Comparison of ENCODE assay signal across 20 mouse cellular contexts in the genomic region with DNA sequence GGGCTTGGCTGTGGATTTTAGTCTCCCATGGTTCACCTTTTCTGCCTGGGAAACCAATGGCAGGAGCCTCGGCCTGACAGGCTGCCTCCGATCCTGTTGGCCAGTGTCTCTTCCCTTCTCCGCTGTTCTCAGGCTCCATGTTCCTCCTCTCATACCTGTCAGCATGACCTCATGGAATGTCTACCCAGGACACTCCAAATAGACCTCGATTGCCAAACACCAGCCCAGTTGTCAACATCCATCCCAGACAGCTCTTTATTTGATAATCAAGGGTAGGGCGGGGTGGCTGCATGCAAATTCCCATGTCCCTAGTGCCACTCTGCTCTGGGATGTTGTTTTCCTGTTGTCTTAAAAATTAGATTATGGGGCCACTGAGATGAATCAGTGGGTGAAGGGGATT. TPM values are rescaled to one million over a fixed set of nuclear protein-coding genes. Genes with fewer than 3 reads are reported as not detected.
DNase-seq lines count a peak whose midpoint lies in the region; ATAC-seq and TF ChIP-seq lines count a peak whose summit lies in the region.
"Had no signal": no experiment of that assay in that cellular context is flagged by ENCODE, and none has a peak within 500 bp of the region (broad histone marks: within the 10 kb centered on the region; RNA-seq: fewer than 3 reads in every experiment).

No protein-coding gene starts in this region.

- H3K27me3 ChIP-seq in heart, embryonic 12.5 days (replicated peaks): peaks cover 25% of the 10 kb centered on the region
- no peaks in the 10 kb centered on the region for H3K27me3 ChIP-seq in heart, adult 2 months (ENCODE audit: control insufficient read depth, insufficient read depth, low read length)
- peaks cover 9% of the 10 kb centered on the region for H3K27me3 ChIP-seq in heart, embryonic 16.5 days (ENCODE audit: control insufficient read depth, insufficient read depth, low read length)
- peaks cover 31% of the 10 kb centered on the region for H3K27me3 ChIP-seq in liver, embryonic 15.5 days
- peaks cover 36% of the 10 kb centered on the region for H3K27me3 ChIP-seq in liver, embryonic 12.5 days (replicated peaks)
- peaks cover 8% of the 10 kb centered on the region; the same call in 1 of the 2 replicates for H3K27me3 ChIP-seq in liver, postnatal 0 days (ENCODE audit: insufficient read depth, low read length)
- H3K27me3 ChIP-seq: Patski had no signal

- DNase-seq in heart, adult 2 months: no peak
- DNase-seq in heart, postnatal 10 days: no peak
- DNase-seq in liver, postnatal 0 days: peak; percentile 48
- DNase-seq: adrenal gland, postnatal 14 days; cerebellum, adult 11-12 months; cerebellum, adult 9-11 months; forebrain, postnatal 0 days; gastrocnemius, postnatal 14 days; kidney, adult 11 months had no signal

- no peak overlapping the region for H3K9ac ChIP-seq in heart, embryonic 12.5 days
- no peak overlapping the region for H3K9ac ChIP-seq in heart, adult 2 months (ENCODE audit: low read depth, low read length)
- no peak overlapping the region for H3K9ac ChIP-seq in heart, embryonic 16.5 days (ENCODE audit: low read length)
- no peak overlapping the region for H3K9ac ChIP-seq in liver, embryonic 15.5 days
- H3K9ac ChIP-seq in liver, embryonic 12.5 days: no peak overlapping the region
- no peak overlapping the region for H3K9ac ChIP-seq in liver, postnatal 0 days (replicated peaks)
- H3K9ac ChIP-seq: forebrain, embryonic 13.5 days; forebrain, postnatal 0 days; hindbrain, embryonic 13.5 days had no signal

- no peak overlapping the region for H3K4me3 ChIP-seq in heart, embryonic 12.5 days
- H3K4me3 ChIP-seq in heart, adult 2 months: no peak overlapping the region
- H3K4me3 ChIP-seq in heart, embryonic 16.5 days (ENCODE audit: low read length): no peak overlapping the region
- no peak overlapping the region for H3K4me3 ChIP-seq in liver, embryonic 15.5 days (replicated peaks)
- H3K4me3 ChIP-seq in liver, embryonic 12.5 days: no peak overlapping the region
- no peak overlapping the region for H3K4me3 ChIP-seq in liver, postnatal 0 days (ENCODE audit: low read depth, low read length)
- H3K4me3 ChIP-seq: embryonic facial prominence, embryonic 10.5 days; forebrain, embryonic 13.5 days; hindbrain, embryonic 13.5 days had no signal

- no peak for TF ChIP-seq CTCF in heart, adult 2 months (IDR thresholded peaks at IDR 0.05)
- no peak for TF ChIP-seq CTCF in liver, postnatal 0 days (IDR thresholded peaks at IDR 0.05; ENCODE audit: low read depth)

- H3K4me1 ChIP-seq in heart, embryonic 12.5 days (replicated peaks): peaks cover 13% of the 10 kb centered on the region
- H3K4me1 ChIP-seq in heart, adult 2 months (ENCODE audit: control insufficient read depth, insufficient read depth, low read length): no peaks in the 10 kb centered on the region
- peaks cover 7% of the 10 kb centered on the region; the same call in 1 of the 2 replicates for H3K4me1 ChIP-seq in heart, embryonic 16.5 days (ENCODE audit: control insufficient read depth, insufficient read depth, low read length)
- H3K4me1 ChIP-seq in liver, embryonic 15.5 days (replicated peaks): no peaks in the 10 kb centered on the region
- H3K4me1 ChIP-seq in liver, embryonic 12.5 days: no peaks in the 10 kb centered on the region
- H3K4me1 ChIP-seq in liver, postnatal 0 days (ENCODE audit: insufficient read depth): peaks cover 7% of the 10 kb centered on the region; the same call in 1 of the 2 replicates

- H3K9me3 ChIP-seq in heart, embryonic 12.5 days (replicated peaks): peaks cover 6% of the 10 kb centered on the region; the same call in 1 of the 2 replicates
- 0 out of 2 replicates have a peak, but pooled peaks cover 2% of the 10 kb centered on the region for H3K9me3 ChIP-seq in heart, embryonic 16.5 days (replicated peaks; ENCODE audit: control insufficient read depth, low read length)
- no peaks in the 10 kb centered on the region for H3K9me3 ChIP-seq in liver, embryonic 15.5 days (replicated peaks)
- no peaks in the 10 kb centered on the region; the same call in 1 of the 2 replicates for H3K9me3 ChIP-seq in liver, embryonic 12.5 days (replicated peaks)
- H3K9me3 ChIP-seq in liver, postnatal 0 days (ENCODE audit: low read length): no peaks in the 10 kb centered on the region
- H3K9me3 ChIP-seq: embryonic facial prominence, embryonic 10.5 days; forebrain, embryonic 13.5 days; hindbrain, embryonic 13.5 days had no signal

- no peaks in the 10 kb centered on the region for H3K36me3 ChIP-seq in heart, embryonic 12.5 days
- H3K36me3 ChIP-seq in heart, adult 2 months (ENCODE audit: control insufficient read depth, insufficient read depth, low read length): no peaks in the 10 kb centered on the region
- no peaks in the 10 kb centered on the region for H3K36me3 ChIP-seq in heart, embryonic 16.5 days (ENCODE audit: control insufficient read depth, insufficient read depth)
- no peaks in the 10 kb centered on the region for H3K36me3 ChIP-seq in liver, embryonic 15.5 days (replicated peaks)
- H3K36me3 ChIP-seq in liver, embryonic 12.5 days: no peaks in the 10 kb centered on the region
- H3K36me3 ChIP-seq in liver, postnatal 0 days (replicated peaks; ENCODE audit: insufficient read depth, low read length): no peaks in the 10 kb centered on the region
- H3K36me3 ChIP-seq: embryonic facial prominence, embryonic 10.5 days; hindbrain, embryonic 13.5 days had no signal

- peak overlapping the region; percentile 22; the same call in 1 of the 2 replicates for H3K27ac ChIP-seq in heart, embryonic 12.5 days (ENCODE audit: poor library complexity, severe bottlenecking)
- no peak overlapping the region for H3K27ac ChIP-seq in heart, adult 2 months
- 0 out of 2 replicates have a peak overlapping the region, but pooled peaks have one; percentile 25 for H3K27ac ChIP-seq in heart, embryonic 16.5 days (ENCODE audit: low read length)
- H3K27ac ChIP-seq in liver, embryonic 15.5 days (replicated peaks): no peak overlapping the region; the same call in 1 of the 2 replicates
- no peak overlapping the region for H3K27ac ChIP-seq in liver, embryonic 12.5 days
- peak overlapping the region; percentile 93 for H3K27ac ChIP-seq in liver, postnatal 0 days (ENCODE audit: low read depth)
- H3K27ac ChIP-seq: embryonic facial prominence, embryonic 10.5 days; forebrain, embryonic 13.5 days; hindbrain, embryonic 13.5 days; hindbrain, postnatal 0 days had no signal

- TF ChIP-seq EP300 in heart, adult 2 months (IDR thresholded peaks at IDR 0.05; ENCODE audit: insufficient read depth, low read depth, low read length): no peak
- no peak for TF ChIP-seq EP300 in liver, postnatal 0 days (IDR thresholded peaks at IDR 0.05; ENCODE audit: low read depth)

- no peak overlapping the region for H3K4me2 ChIP-seq in heart, embryonic 12.5 days
- no peak overlapping the region; the same call in 1 of the 2 replicates for H3K4me2 ChIP-seq in heart, embryonic 16.5 days (ENCODE audit: low read depth, low read length)
- no peak overlapping the region for H3K4me2 ChIP-seq in liver, embryonic 15.5 days
- no peak overlapping the region for H3K4me2 ChIP-seq in liver, embryonic 12.5 days
- no peak overlapping the region for H3K4me2 ChIP-seq in liver, postnatal 0 days (ENCODE audit: low read depth, low read length)
- H3K4me2 ChIP-seq: forebrain, embryonic 13.5 days; hindbrain, embryonic 13.5 days had no signal

- 41% methylated on average over 5 of the region's 5 CpGs for WGBS in heart, embryonic 12.5 days
- 56% methylated on average over 5 of the region's 5 CpGs for WGBS in heart, adult 2 months
- WGBS in heart, embryonic 16.5 days: 43% methylated on average over 5 of the region's 5 CpGs
- WGBS in liver, embryonic 15.5 days (ENCODE audit: insufficient replicate concordance): 61% methylated on average over 5 of the region's 5 CpGs
- WGBS in liver, embryonic 12.5 days (ENCODE audit: insufficient replicate concordance): 64% methylated on average over 5 of the region's 5 CpGs
- WGBS in liver, postnatal 0 days (ENCODE audit: insufficient replicate concordance): 55% methylated on average over 5 of the region's 5 CpGs

- H3K79me2 ChIP-seq in heart, adult 2 months (replicated peaks; ENCODE audit: control insufficient read depth, insufficient read depth, low read length): no peaks in the 10 kb centered on the region

- 0 out of 2 replicates have a peak, but pooled peaks have one; percentile 29 for ATAC-seq in heart, embryonic 12.5 days (ENCODE audit: insufficient number of reproducible peaks, low FRiP score)
- peak; percentile 79 for ATAC-seq in heart, embryonic 16.5 days (replicated peaks; ENCODE audit: extremely low read depth, insufficient read depth, low FRiP score)
- peak; percentile 40; the same call in 1 of the 2 replicates for ATAC-seq in liver, embryonic 15.5 days (ENCODE audit: insufficient read depth)
- no peak for ATAC-seq in liver, embryonic 12.5 days
- peak; percentile 97 for ATAC-seq in liver, postnatal 0 days
- ATAC-seq: activated CD4-positive, CD25-positive, alpha-beta regulatory T cell, adult 4 months; forebrain, embryonic 13.5 days; forebrain, postnatal 0 days; hindbrain, postnatal 0 days; Patski had no signal

- intact Hi-C loops in heart, adult 2 months (cut with DNase I): no loop called here
- intact Hi-C loops in heart, postnatal 10 days (cut with DNase I): no loop called here

- no peak for TF ChIP-seq POLR2A in heart, adult 2 months (IDR thresholded peaks at IDR 0.05; ENCODE audit: insufficient read depth, low read depth, low read length)

RNA-seq across cellular contexts. Expression of gene Tgfa, which starts 5.9 kb away (rescaled TPM):
- polyA plus RNA-seq in heart, embryonic 12.5 days (2016; fragmentation: Nextera tagmentation; extraction: Ambion mirVana): 4.6 and 5.2 TPM in 2 replicates
- 1 to 10 TPM; 1.0 to 1.6 TPM for total RNA-seq in heart, adult 2 months (2021)
- 0.80 and 1.0 TPM in 2 replicates for polyA plus RNA-seq in heart, adult 2 months (2012; rRNA removed)
- polyA plus RNA-seq in heart, embryonic 16.5 days (2015; fragmentation: Nextera tagmentation; extraction: Ambion mirVana): 2.5 and 2.7 TPM in 2 replicates
- 1 to 10 TPM; 1.5 to 2.1 TPM for total RNA-seq in heart, postnatal 10 days (2021)
- polyA plus RNA-seq in liver, embryonic 15.5 days (2015; fragmentation: Nextera tagmentation; extraction: Ambion mirVana): 2.0 and 2.5 TPM in 2 replicates
- polyA plus RNA-seq in liver, embryonic 12.5 days (2016; fragmentation: Nextera tagmentation; extraction: Ambion mirVana): 1.4 and 2.1 TPM in 2 replicates
- polyA plus RNA-seq in liver, postnatal 0 days (2015; fragmentation: Nextera tagmentation; extraction: Ambion mirVana): 3.0 TPM in 2 replicates
- total RNA-seq: CH12.LX had no signal
- polyA plus RNA-seq: activated CD4-positive, CD25-positive, alpha-beta regulatory T cell, adult 4 months had no signal

Comparison
In these comparisons a context has a peak if more than half of its experiments do, and no peak if none do; other contexts are left out.
1. H3K27ac ChIP-seq: peak in heart, embryonic 12.5 days (single experiment), heart, embryonic 16.5 days (single experiment) and liver, postnatal 0 days (single experiment); none in heart, adult 2 months (single experiment), liver, embryonic 15.5 days (single experiment) and liver, embryonic 12.5 days (single experiment).